Mouse (Mus musculus): ENCODE results near the gene Ptpre. TPM values are rescaled to one million over a fixed set of nuclear protein-coding genes. Genes with fewer than 3 reads are reported as not detected.

Ptpre gene
- total and polyA plus RNA-seq, 2 experiments from 2014 or later = 6.9 to 10.9 TPM

DNA sequence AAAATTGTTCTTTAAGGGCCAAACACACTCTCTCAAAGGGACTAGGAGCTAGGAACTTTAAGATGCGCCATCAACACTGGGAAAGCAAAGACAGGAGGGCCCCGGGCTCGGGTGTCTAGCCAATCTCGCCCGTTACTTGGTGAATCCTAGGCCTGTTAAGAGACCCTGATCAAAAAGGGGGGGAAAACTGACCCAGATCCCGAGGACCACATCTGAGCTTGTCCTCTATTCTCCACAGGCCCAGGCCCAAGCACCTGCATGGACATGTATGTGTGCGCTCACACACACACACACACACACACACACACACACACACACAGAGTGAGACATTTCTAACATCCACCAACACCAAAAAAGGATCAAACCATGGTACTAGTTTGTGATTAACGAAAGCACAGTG, 176.0 kb downstream of the Ptpre start:
- Histone ChIP-seq H3K4me3 (ENCODE audit: low read depth, low read length) (no peak overlapping the region), H3K4me2 (ENCODE audit: low read depth) (no peak overlapping the region), H3K9me3 (ENCODE audit: low read length) (no peaks in the 10 kb centered on the region), H3K9ac (no peak overlapping the region), H3K27me3 (ENCODE audit: insufficient read depth, low read length) (no peaks in the 10 kb centered on the region), H3K4me1 (ENCODE audit: insufficient read depth) (no peaks in the 10 kb centered on the region), H3K27ac (ENCODE audit: low read depth, low read length) (no peak overlapping the region), H3K36me3 (ENCODE audit: insufficient read depth) (no peaks in the 10 kb centered on the region)
- no peak for DNase-seq
- no peak for TF ChIP-seq CTCF (IDR thresholded peaks at IDR 0.05; ENCODE audit: low read depth)
- no peak for ATAC-seq
- WGBS = 63% methylated on average over 8 of the region's 8 CpGs

- DNase-seq = no peak
- 3% methylated on average over 7 of the region's 7 CpGs for WGBS
- no peak for TF ChIP-seq CTCF (IDR thresholded peaks at IDR 0.05; ENCODE audit: low read depth)
Observed at GRCm38 (mm10) chr7:135715166-135715565, 177.9 kb downstream of the Ptpre start.

GRCm38 (mm10) chr7:135715642-135716444, 178.6 kb downstream of the Ptpre start, which contains the start of gene Mki67:
Gene Mki67, minus strand, starts transcription at chr7:135716361.
- Histone ChIP-seq H3K9ac (peak within 1 kb of the TSS; percentile 37), H3K9me3 (ENCODE audit: low read length) (no peaks in the 10 kb centered on the region), H3K4me1 (ENCODE audit: insufficient read depth) (no peaks in the 10 kb centered on the region), H3K4me2 (ENCODE audit: low read depth) (peak within 1 kb of the TSS; percentile 99), H3K4me3 (ENCODE audit: low read depth, low read length) (peak within 1 kb of the TSS; percentile 58), H3K27me3 (ENCODE audit: insufficient read depth, low read length) (no peaks in the 10 kb centered on the region), H3K27ac (ENCODE audit: low read depth, low read length) (no peak within 1 kb of the TSS), H3K36me3 (ENCODE audit: insufficient read depth) (no peaks in the 10 kb centered on the region)
- 1% methylated on average over 81 of the region's 82 CpGs for WGBS
- no peak for TF ChIP-seq CTCF (IDR thresholded peaks at IDR 0.05; ENCODE audit: low read depth)
- ATAC-seq (peak; percentile 45), DNase-seq (peak; percentile 16)

More at GRCm38 (mm10) chr7:135715166-135715565, 177.9 kb downstream of the Ptpre start:
- Histone ChIP-seq H3K4me2 (ENCODE audit: low read depth) (peak overlapping the region; percentile 99), H3K36me3 (ENCODE audit: insufficient read depth) (no peaks in the 10 kb centered on the region), H3K9ac (peak overlapping the region; percentile 37; the same call in 1 of the 2 replicates), H3K27ac (ENCODE audit: low read depth, low read length) (no peak overlapping the region), H3K9me3 (ENCODE audit: low read length) (no peaks in the 10 kb centered on the region), H3K27me3 (ENCODE audit: insufficient read depth, low read length) (no peaks in the 10 kb centered on the region), H3K4me3 (ENCODE audit: low read depth, low read length) (peak overlapping the region; percentile 58), H3K4me1 (ENCODE audit: insufficient read depth) (no peaks in the 10 kb centered on the region)
- ATAC-seq = no peak

DNA sequence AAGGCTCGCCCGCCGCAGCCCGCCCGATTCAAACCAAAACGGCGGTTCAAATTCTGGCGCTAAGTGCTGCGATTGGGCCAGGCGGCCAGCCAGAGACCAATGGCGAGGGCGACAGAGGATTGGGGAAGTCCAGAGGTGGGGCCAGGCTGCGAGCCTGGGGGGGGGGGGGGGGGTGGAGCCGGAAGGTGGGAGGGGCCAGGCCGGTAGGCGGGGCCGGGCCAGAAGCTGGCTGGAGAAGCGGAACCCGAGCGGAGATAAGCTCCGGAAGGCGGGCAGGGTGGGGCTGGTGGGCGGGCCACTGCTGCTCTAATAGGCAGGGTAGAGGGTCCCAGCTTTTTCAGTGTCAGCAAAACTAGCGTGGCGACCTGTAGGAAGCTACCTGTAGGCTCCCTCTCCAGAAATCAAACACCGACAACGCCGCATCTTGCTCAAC, 179.2 kb downstream of the Ptpre start:
- no peaks in the 10 kb centered on the region for H3K9me3 ChIP-seq (ENCODE audit: low read length)
- TF ChIP-seq CTCF (IDR thresholded peaks at IDR 0.05; ENCODE audit: low read depth) = no peak
- no peaks in the 10 kb centered on the region for H3K27me3 ChIP-seq (ENCODE audit: insufficient read depth, low read length)
- no peaks in the 10 kb centered on the region for H3K36me3 ChIP-seq (ENCODE audit: insufficient read depth)
- peak overlapping the region; percentile 14 for H3K9ac ChIP-seq
- under 1% methylated on average over 26 of the region's 28 CpGs for WGBS
- peak; percentile 95 for DNase-seq
- peak overlapping the region; percentile 99 for H3K4me2 ChIP-seq (ENCODE audit: low read depth)
- peak; percentile 97 for ATAC-seq
- H3K27ac ChIP-seq (ENCODE audit: low read depth, low read length) = no peak overlapping the region
- no peaks in the 10 kb centered on the region for H3K4me1 ChIP-seq (ENCODE audit: insufficient read depth)
- peak overlapping the region; percentile 58 for H3K4me3 ChIP-seq (ENCODE audit: low read depth, low read length)

- Histone ChIP-seq H3K27ac (ENCODE audit: low read depth, low read length) (no peak overlapping the region), H3K27me3 (ENCODE audit: insufficient read depth, low read length) (no peaks in the 10 kb centered on the region), H3K4me2 (ENCODE audit: low read depth) (peak overlapping the region; percentile 99), H3K9ac (peak overlapping the region; percentile 14; the same call in 1 of the 2 replicates), H3K4me1 (ENCODE audit: insufficient read depth) (no peaks in the 10 kb centered on the region), H3K9me3 (ENCODE audit: low read length) (no peaks in the 10 kb centered on the region), H3K4me3 (ENCODE audit: low read depth, low read length) (peak overlapping the region; percentile 58), H3K36me3 (ENCODE audit: insufficient read depth) (no peaks in the 10 kb centered on the region)
- ATAC-seq = no peak; the same call in 1 of the 2 replicates
- DNase-seq = no peak
- TF ChIP-seq CTCF (IDR thresholded peaks at IDR 0.05; ENCODE audit: low read depth) = no peak
- WGBS = 63% methylated on average over 7 of the region's 7 CpGs
Observed at GRCm38 (mm10) chr7:135716968-135717557, 179.8 kb downstream of the Ptpre start.

DNA sequence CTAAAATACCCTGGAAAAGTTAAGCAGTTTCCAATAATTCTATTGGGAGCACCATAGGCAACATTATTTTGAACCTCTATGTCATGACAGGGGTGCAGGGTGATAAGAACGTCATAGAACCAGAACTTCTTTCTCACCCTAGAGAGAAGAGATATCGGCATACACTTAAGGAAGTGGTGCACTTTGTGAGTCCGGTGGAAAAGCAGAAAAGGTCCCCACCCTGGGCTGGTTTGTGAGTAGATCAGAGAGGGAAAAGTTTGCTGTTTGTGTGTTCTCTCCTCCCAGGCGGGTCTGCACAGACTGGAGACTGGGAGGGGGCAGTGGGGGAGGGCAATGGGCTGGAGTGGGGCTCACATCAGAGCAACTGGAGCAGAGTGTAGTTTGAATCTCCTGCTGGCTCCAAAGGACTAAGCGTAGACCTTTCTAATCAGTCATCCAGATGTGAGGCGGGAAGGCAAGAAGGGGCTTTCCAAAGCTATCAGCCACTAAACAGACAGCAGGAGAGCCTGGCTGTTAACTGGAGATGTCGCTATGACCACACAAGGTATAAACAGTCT, 184.2 kb downstream of the Ptpre start:
- no peaks in the 10 kb centered on the region for H3K36me3 ChIP-seq (ENCODE audit: insufficient read depth)
- H3K9ac ChIP-seq = no peak overlapping the region
- no peak overlapping the region for H3K4me2 ChIP-seq (ENCODE audit: low read depth)
- H3K9me3 ChIP-seq (ENCODE audit: low read length) = no peaks in the 10 kb centered on the region
- WGBS = 86% methylated on average over 7 of the region's 7 CpGs
- no peak overlapping the region for H3K4me3 ChIP-seq (ENCODE audit: low read depth, low read length)
- no peak overlapping the region for H3K27ac ChIP-seq (ENCODE audit: low read depth, low read length)
- DNase-seq = no peak
- no peaks in the 10 kb centered on the region for H3K4me1 ChIP-seq (ENCODE audit: insufficient read depth)
- ATAC-seq = no peak
- no peak for TF ChIP-seq CTCF (IDR thresholded peaks at IDR 0.05; ENCODE audit: low read depth)
- no peaks in the 10 kb centered on the region for H3K27me3 ChIP-seq (ENCODE audit: insufficient read depth, low read length)
